Mouse (Mus musculus) 3134 (cell line): ENCODE results near the gene Itpa.

ENCODE experiments used
- DNase-seq: peaks from one replicate; pipeline ENCODE4 v3.0.0-alpha.2; 2011; ENCODE audit warnings: low spot score; ENCODE audit not compliant: insufficient read length; ENCODE audit errors: extremely low read depth

Itpa gene

GRCm38 (mm10) chr2:130717951-130718350 lies 50.5 kb downstream of the Itpa start:
- no peak for DNase-seq

- no peak for DNase-seq
Measured at GRCm38 (mm10) chr2:130724369-130724768, 57.0 kb downstream of the Itpa start.

- no peak for DNase-seq
Measured at GRCm38 (mm10) chr2:130727752-130728151, 60.3 kb downstream of the Itpa start.

GRCm38 (mm10) chr2:130728906-130729585 lies 61.6 kb downstream of the Itpa start:
- no peak for DNase-seq

- DNase-seq: no peak
Measured at GRCm38 (mm10) chr2:130730746-130731145, 63.3 kb downstream of the Itpa start.
